ENCODE assay signal across 23 mouse cellular contexts in genomic region chr2:143955004-143955403, GRCm38 (mm10). TPM values are rescaled to one million over a fixed set of nuclear protein-coding genes. Genes with fewer than 3 reads are reported as not detected.
A peak's percentile ranks its signal among the peaks of the same experiment; 100 is the strongest.
DNase-seq lines count a peak whose midpoint lies in the region; ATAC-seq lines count a peak whose summit lies in the region.
"Had no signal": no experiment of that assay in that cellular context is flagged by ENCODE, and none has a peak within 500 bp of the region (broad histone marks: within the 10 kb centered on the region; RNA-seq: fewer than 3 reads in every experiment).

No protein-coding gene starts in this region.

- H3K4me2 ChIP-seq in forebrain, embryonic 11.5 days (ENCODE audit: low read depth, low read length, severe bottlenecking), result no peak overlapping the region
- no peak overlapping the region for H3K4me2 ChIP-seq in forebrain, embryonic 15.5 days (replicated peaks)
- H3K4me2 ChIP-seq in heart, embryonic 12.5 days, result no peak overlapping the region
- H3K4me2 ChIP-seq in heart, embryonic 11.5 days, result no peak overlapping the region
- H3K4me2 ChIP-seq: heart, embryonic 15.5 days; hindbrain, embryonic 13.5 days had no signal

- WGBS in forebrain, embryonic 11.5 days, result 93% methylated on average over 4 of the region's 4 CpGs
- WGBS in forebrain, embryonic 15.5 days, result 91% methylated on average over 4 of the region's 4 CpGs
- 87% methylated on average over 4 of the region's 4 CpGs for WGBS in heart, embryonic 12.5 days
- 80% methylated on average over 4 of the region's 4 CpGs for WGBS in heart, embryonic 11.5 days (ENCODE audit: insufficient replicate concordance)

- no peaks in the 10 kb centered on the region for H3K9me3 ChIP-seq in forebrain, embryonic 11.5 days (ENCODE audit: control insufficient read depth, low read length)
- no peaks in the 10 kb centered on the region; the same call in 1 of the 2 replicates for H3K9me3 ChIP-seq in forebrain, embryonic 15.5 days
- H3K9me3 ChIP-seq in heart, embryonic 12.5 days (replicated peaks), result no peaks in the 10 kb centered on the region
- no peaks in the 10 kb centered on the region for H3K9me3 ChIP-seq in heart, embryonic 11.5 days (replicated peaks; ENCODE audit: control insufficient read depth, low read length)
- H3K9me3 ChIP-seq: G1E; heart, embryonic 15.5 days; hindbrain, embryonic 13.5 days had no signal

- no peak overlapping the region for H3K27ac ChIP-seq in forebrain, embryonic 11.5 days (ENCODE audit: low read depth, low read length)
- H3K27ac ChIP-seq in forebrain, embryonic 15.5 days (replicated peaks), result no peak overlapping the region
- H3K27ac ChIP-seq in heart, embryonic 12.5 days (ENCODE audit: poor library complexity, severe bottlenecking), result no peak overlapping the region
- H3K27ac ChIP-seq in heart, embryonic 11.5 days (ENCODE audit: low read depth, low read length), result no peak overlapping the region
- H3K27ac ChIP-seq: embryonic facial prominence, embryonic 10.5 days; forebrain, embryonic 10.5 days; heart, embryonic 15.5 days; hindbrain, embryonic 13.5 days; hindbrain, postnatal 0 days had no signal

- H3K4me3 ChIP-seq in forebrain, embryonic 11.5 days (ENCODE audit: low read depth, low read length), result no peak overlapping the region
- H3K4me3 ChIP-seq in forebrain, embryonic 15.5 days, result no peak overlapping the region
- no peak overlapping the region for H3K4me3 ChIP-seq in heart, embryonic 12.5 days
- no peak overlapping the region for H3K4me3 ChIP-seq in heart, embryonic 11.5 days (ENCODE audit: low read depth, low read length)
- H3K4me3 ChIP-seq: embryonic facial prominence, embryonic 10.5 days; erythroblast, embryonic 14.5 days; forebrain, embryonic 10.5 days; heart, embryonic 15.5 days; hindbrain, embryonic 13.5 days had no signal

- H3K27me3 ChIP-seq in forebrain, embryonic 11.5 days (ENCODE audit: control insufficient read depth, insufficient read depth, low read length), result no peaks in the 10 kb centered on the region
- no peaks in the 10 kb centered on the region for H3K27me3 ChIP-seq in forebrain, embryonic 15.5 days
- H3K27me3 ChIP-seq in heart, embryonic 12.5 days (replicated peaks), result no peaks in the 10 kb centered on the region
- no peaks in the 10 kb centered on the region for H3K27me3 ChIP-seq in heart, embryonic 11.5 days (ENCODE audit: control insufficient read depth, insufficient read depth, low read length)
- H3K27me3 ChIP-seq: heart, embryonic 15.5 days; hindbrain, embryonic 13.5 days had no signal

- DNase-seq in forebrain, embryonic 11.5 days (ENCODE audit: low spot score), result peak; percentile 42
- DNase-seq in kidney, adult 9 months, result peak; percentile 49
- no peak for DNase-seq in kidney, postnatal 10 days
- DNase-seq in urinary bladder, adult 2 months (ENCODE audit: low spot score), result peak; percentile 16
- no peak for DNase-seq in urinary bladder, adult 18-20 months (ENCODE audit: low spot score in 2 of 2)
- DNase-seq: adrenal gland, adult 8-10 months; adrenal gland, postnatal 36 days; B cell, adult 2 months; cerebellum, adult 2 months; cerebellum, postnatal 10 days; heart, postnatal 14 days had no signal

- H3K36me3 ChIP-seq in forebrain, embryonic 11.5 days (ENCODE audit: control insufficient read depth, insufficient read depth, low read length), result peaks cover 2% of the 10 kb centered on the region; the same call in 1 of the 2 replicates
- peaks cover 61% of the 10 kb centered on the region for H3K36me3 ChIP-seq in forebrain, embryonic 15.5 days
- peaks cover 87% of the 10 kb centered on the region for H3K36me3 ChIP-seq in heart, embryonic 12.5 days
- peaks cover 52% of the 10 kb centered on the region for H3K36me3 ChIP-seq in heart, embryonic 11.5 days (ENCODE audit: control insufficient read depth, insufficient read depth, low read length)

- ATAC-seq in forebrain, embryonic 11.5 days (replicated peaks; ENCODE audit: low FRiP score), result no peak
- ATAC-seq in forebrain, embryonic 15.5 days (replicated peaks), result no peak
- ATAC-seq in heart, embryonic 12.5 days (ENCODE audit: insufficient number of reproducible peaks, low FRiP score), result no peak
- no peak for ATAC-seq in heart, embryonic 11.5 days (replicated peaks; ENCODE audit: insufficient number of reproducible peaks, low FRiP score, low TSS enrichment)
- ATAC-seq: CD4-positive, CD25-positive, alpha-beta regulatory T cell, adult 4 months; forebrain, embryonic 16.5 days; hindbrain, postnatal 0 days had no signal

- no peaks in the 10 kb centered on the region for H3K4me1 ChIP-seq in forebrain, embryonic 11.5 days (replicated peaks; ENCODE audit: control insufficient read depth, insufficient read depth, low read length)
- no peaks in the 10 kb centered on the region for H3K4me1 ChIP-seq in forebrain, embryonic 15.5 days
- peaks cover 20% of the 10 kb centered on the region for H3K4me1 ChIP-seq in heart, embryonic 12.5 days (replicated peaks)
- 0 out of 2 replicates have a peak, but pooled peaks cover 3% of the 10 kb centered on the region for H3K4me1 ChIP-seq in heart, embryonic 11.5 days (ENCODE audit: control insufficient read depth, insufficient read depth, low read length)
- H3K4me1 ChIP-seq: hindbrain, embryonic 13.5 days had no signal

- H3K9ac ChIP-seq in forebrain, embryonic 11.5 days (ENCODE audit: low read length), result no peak overlapping the region
- no peak overlapping the region for H3K9ac ChIP-seq in forebrain, embryonic 15.5 days (replicated peaks)
- peak overlapping the region; percentile 31; the same call in 1 of the 2 replicates for H3K9ac ChIP-seq in heart, embryonic 12.5 days
- no peak overlapping the region for H3K9ac ChIP-seq in heart, embryonic 11.5 days (ENCODE audit: low read depth, low read length)
- H3K9ac ChIP-seq: heart, embryonic 15.5 days; hindbrain, embryonic 13.5 days had no signal

RNA-seq across cellular contexts. Expression of gene Dstn, which starts 39.9 kb away (rescaled TPM):
- polyA plus RNA-seq in forebrain, embryonic 11.5 days (2014; fragmentation: Nextera tagmentation; extraction: Ambion mirVana), result 364 and 369 TPM in 2 replicates
- 417 and 426 TPM in 2 replicates for polyA plus RNA-seq in forebrain, embryonic 15.5 days (2015; fragmentation: Nextera tagmentation; extraction: Ambion mirVana)
- polyA plus RNA-seq in heart, embryonic 12.5 days (2016; fragmentation: Nextera tagmentation; extraction: Ambion mirVana), result 963 and 982 TPM in 2 replicates
- polyA plus RNA-seq in heart, embryonic 11.5 days (2014; fragmentation: Nextera tagmentation; extraction: Ambion mirVana), result 1,059 and 1,185 TPM in 2 replicates
- 1,245 and 1,572 TPM in 2 replicates for polyA plus RNA-seq in urinary bladder, adult 2 months (2012; rRNA removed)

RNA-seq across cellular contexts. Expression of gene Rrbp1, which starts 56.1 kb away (rescaled TPM):
- polyA plus RNA-seq in forebrain, embryonic 11.5 days (2014; fragmentation: Nextera tagmentation; extraction: Ambion mirVana), result 30.0 and 35.6 TPM in 2 replicates
- 18.1 and 18.5 TPM in 2 replicates for polyA plus RNA-seq in forebrain, embryonic 15.5 days (2015; fragmentation: Nextera tagmentation; extraction: Ambion mirVana)
- 54.8 and 55.0 TPM in 2 replicates for polyA plus RNA-seq in heart, embryonic 12.5 days (2016; fragmentation: Nextera tagmentation; extraction: Ambion mirVana)
- polyA plus RNA-seq in heart, embryonic 11.5 days (2014; fragmentation: Nextera tagmentation; extraction: Ambion mirVana), result 56.4 and 64.8 TPM in 2 replicates
- 163 and 206 TPM in 2 replicates for polyA plus RNA-seq in urinary bladder, adult 2 months (2012; rRNA removed)

Comparison
In these comparisons a context has a peak if more than half of its experiments do, and no peak if none do; other contexts are left out.
1. DNase-seq: peak in forebrain, embryonic 11.5 days (single experiment), kidney, adult 9 months (single experiment) and urinary bladder, adult 2 months (single experiment); none in kidney, postnatal 10 days (single experiment) and urinary bladder, adult 18-20 months (0 of 2).